Mouse (Mus musculus) skeletal muscle tissue, adult 2 months (tissue): ENCODE measurements around the gene Pid1.

Experiments
- DNase-seq: peaks from one replicate; pipeline ENCODE4 v3.0.0-alpha.2; 2012; ENCODE audit warnings: low read depth, low spot score

The Pid1 gene

DNA sequence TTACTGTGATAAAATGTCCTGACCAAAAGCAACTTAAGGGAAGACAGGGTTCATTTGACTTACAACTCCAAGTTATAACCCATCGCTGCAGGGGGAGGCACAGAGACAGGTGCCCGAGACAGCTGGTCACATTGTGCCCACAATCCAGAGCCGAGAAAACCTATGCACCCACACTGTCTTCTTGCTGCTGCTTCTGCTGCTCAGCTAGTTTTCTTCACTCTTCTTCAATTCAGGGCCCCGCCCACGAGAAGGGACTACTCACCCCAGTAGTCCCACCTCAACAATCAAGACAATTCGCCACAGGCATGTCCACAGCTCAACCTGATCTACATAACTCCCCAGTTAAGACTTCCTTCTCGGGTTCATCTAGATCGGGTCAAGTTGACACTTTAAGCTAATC is at the start of gene Pid1:
Gene Pid1 (minus strand): TSS at position 214 of the 400 bp plus-strand sequence.
- no peak for DNase-seq

DNA sequence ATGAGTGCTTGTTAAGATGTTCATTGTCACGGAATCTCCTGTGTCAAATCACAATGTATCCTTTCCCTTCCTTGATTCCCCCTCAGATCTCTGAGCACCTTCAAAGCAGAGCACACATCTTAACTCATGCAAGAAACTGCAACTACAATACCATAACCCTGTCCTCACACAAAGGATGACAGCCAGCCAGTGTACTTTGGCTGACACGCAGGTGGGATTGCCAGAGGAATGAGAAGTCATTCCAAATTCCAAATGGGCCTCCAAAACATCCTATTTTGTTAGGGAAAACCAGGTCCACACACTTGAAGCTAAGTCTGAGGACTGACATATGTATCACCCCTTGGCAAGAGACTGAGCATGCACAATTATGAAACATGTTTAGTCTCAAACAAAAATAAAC is 45.5 kb upstream of the Pid1 start:
- peak; percentile 44 for DNase-seq

DNA sequence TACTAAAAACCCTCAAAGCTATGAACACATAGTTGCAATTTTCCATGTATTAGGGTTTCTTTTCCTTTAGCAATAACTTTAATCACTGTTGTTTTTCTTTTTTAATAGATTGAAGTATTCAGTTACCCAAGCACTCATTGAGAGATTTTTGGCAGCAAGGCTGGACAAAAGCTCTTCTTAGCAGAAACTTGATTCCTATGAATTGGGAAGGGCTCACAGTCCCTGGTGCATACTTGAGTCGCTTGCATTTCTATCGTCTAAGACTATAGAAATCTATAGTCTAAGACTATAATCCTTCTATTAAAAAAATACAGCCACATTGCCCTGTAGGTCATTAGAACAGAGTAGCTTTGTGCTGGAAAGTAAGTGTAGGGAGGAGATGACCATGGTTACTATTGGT is 44.9 kb upstream of the Pid1 start:
- DNase-seq, result no peak

DNA sequence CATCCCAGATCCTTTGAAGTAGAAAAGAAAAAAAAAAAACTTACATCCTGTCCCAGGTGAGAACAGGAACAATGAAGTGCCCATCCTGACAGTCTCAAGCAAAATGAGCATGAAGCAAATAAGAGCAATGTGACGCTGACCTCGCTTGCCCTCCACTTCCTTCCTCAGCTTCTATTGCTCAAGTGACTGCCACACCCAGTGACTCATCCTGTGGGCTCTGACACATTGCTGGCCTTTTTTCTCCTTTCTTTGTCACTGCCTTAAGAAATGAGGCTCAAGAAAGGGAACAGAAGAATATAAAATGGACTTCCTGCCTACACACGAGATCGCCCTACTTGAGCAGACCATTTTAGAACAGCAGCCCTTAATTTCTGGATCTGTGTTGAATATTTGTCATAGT is 42.9 kb upstream of the Pid1 start:
- DNase-seq, result peak; percentile 82

DNA sequence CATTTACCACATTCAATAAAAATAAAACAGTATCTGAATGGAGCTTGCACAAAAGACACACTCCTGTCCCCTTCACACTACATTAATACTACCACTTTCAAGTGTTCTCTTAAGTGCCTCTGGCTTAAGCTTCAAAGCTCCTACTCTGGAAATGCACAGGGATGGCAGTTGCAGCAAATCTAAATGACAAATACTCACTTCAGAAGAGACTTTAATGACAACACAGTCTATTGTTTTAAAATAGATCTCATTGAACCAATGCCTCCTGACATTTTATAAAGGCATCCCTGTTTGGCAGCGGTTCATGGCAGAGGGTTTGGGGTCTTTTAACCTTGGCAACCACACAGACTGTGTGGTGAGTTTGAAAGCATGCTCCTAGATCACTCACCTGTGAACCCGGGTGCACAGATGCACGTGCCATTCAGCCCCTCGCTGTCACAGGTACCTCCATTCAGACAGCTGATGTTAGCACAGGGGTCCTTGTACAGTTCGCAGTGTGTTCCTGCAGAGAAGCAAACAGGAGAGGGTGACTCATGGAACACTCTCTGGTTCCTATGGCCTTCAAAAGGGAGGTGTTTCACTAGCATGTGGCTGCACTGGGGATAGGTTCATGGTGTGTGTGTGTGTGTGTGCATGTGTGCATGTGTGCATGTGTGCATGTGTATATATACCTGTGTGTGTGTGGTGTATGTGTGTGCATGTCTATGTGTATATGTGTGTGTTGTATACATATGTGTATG is 41.7 kb upstream of the Pid1 start:
- DNase-seq, result no peak

DNA sequence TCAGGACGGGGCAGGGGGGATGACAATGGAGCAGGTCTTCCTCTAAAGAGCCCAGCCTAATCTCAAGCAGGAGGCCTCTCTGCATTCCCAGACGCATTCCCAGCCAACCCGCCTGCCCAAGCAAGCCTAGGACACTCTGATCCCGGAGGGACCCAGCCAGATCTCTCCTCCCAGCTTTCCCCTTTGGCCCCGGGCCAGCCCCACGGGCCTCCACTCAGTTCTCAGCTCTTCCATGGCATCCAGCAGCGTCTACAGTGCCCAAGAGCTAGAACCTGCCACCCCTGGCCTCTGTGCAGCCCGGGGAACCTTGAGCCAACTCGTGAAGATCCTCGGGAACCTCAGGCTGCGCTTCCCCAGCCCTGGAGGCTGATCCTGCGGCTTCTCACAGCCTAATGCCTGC is 40.9 kb upstream of the Pid1 start:
- DNase-seq, result no peak

DNA sequence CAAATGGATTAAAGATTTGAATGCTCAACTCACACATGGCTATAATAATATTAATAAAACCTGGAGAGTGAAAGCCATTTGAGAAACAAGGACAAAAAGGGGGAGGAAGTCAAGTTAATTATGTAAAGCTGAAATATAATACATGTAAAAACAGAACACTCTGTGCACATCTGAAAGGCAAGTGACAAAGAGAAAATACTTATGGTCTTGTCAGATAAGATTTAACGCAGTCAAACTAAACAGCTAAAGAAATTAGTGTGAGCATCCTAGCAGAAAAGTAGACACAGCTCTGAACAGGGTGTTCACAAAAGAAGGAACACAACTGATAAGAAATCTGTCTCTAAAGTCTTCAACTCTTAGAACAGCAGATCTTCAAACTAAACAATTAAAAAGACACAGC is 38.2 kb upstream of the Pid1 start:
- DNase-seq, result no peak

DNA sequence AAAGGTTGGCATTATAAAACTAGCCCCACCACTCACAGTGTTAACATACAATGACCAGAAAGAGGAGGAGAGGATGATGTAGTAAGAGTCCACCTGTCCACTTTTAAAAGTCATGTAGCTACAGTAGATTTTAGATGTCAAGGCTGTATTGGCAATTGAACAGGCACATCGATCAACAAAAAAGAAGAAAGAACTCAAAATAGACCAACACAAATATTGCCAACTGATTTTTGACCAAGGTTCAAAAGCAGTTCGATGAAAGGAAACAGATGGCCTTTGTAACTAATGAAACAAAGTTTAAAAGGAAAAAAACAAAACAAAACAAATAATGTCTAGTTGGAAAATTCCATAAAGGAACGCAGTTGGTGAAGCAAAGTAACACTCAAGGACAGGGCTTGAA is 35.7 kb upstream of the Pid1 start:
- DNase-seq, result no peak

DNA sequence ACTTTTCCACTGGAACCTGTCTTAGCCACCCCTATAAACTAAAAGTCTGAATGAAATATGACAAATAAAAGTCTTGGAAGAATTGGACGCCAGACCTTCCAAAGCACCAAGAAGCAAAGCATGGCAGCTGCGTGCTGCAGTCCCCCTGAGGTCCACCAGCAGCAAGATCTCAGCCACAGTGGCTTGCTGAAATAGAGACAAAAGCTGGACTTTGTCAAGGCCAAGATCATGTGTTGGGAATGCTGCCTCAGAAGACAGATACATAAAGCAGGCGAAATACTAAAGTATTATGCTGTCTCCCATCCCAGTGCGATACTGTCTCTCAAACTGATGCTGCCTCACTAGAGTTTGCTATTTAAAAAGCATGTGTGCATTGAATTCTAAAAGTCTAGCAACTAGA is 35.1 kb upstream of the Pid1 start:
- no peak for DNase-seq

DNA sequence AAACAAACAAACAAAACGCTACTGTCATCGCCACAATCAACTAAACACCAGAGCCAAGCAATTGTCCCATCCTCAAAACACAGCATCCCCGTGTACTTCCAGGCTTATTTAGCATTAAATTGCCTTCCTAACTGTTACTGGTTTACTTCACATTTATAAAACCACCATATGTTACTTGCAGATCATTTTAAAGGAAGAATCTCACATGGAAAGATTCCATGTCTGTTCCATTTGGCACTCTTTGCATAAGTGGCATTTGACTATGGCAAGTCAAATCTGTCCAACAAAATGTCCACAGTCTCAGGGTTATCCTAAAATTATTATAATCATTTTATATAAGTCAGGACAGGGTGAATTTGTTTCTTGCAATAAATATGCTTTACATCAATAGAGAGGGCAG is 32.8 kb upstream of the Pid1 start:
- no peak for DNase-seq

DNA sequence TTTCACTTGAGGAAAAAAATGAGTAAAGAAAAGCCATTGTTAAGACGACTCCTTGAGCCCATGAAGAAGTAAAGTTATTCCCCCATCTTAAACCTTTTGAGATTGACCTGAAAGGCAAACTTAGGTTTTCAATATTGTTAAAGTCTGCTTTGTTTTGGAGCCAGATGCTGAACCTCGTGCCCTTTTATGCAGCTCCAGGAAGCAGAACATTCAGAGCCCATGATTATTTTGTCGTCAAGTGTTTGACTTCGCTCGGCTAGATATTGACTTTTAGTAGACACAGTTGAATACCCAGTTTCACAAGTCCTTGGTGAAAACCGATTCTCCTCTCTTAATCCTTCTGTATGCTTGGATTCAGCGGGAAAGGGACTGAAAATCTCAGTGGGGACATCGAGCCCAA is 31.9 kb upstream of the Pid1 start:
- no peak for DNase-seq

DNA sequence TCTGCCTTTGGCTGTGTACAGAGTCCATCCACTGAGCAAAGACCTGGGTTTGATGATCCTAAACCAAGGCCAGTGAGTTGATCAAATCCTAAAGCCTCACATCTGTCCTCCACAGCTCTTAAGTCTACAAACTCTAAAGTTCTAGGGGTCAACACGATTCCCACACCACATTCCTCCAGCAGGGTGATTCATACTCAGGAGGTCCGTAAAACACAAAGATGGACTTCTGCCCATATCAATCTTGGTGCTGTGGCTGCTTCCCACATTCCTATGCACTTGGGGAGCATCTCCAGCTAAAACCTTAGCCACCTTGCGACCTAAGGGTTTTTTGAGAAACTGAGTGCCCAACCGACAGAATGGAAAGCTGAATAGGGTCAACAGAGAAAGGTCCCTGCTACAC is 27.0 kb upstream of the Pid1 start:
- DNase-seq, result no peak

DNA sequence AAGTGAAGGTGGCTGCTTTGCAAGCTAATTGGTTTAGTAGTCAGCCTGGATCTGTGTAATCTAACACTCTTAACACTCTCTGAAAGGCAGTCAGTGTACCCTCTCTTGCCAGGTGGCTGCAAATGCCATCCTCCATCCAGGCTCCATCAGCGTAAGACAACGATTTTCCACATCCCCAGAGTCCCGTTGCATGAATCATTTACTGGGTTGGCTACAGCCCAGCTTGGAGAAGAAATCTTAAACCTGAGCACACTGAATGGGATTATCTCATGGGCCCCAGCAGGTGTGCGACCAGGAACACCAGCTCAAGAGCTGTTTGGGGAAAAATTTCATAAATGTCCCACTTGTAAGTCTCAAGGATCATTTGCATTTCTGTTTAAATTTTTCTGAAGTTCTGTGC is 23.6 kb upstream of the Pid1 start:
- DNase-seq, result no peak

DNA sequence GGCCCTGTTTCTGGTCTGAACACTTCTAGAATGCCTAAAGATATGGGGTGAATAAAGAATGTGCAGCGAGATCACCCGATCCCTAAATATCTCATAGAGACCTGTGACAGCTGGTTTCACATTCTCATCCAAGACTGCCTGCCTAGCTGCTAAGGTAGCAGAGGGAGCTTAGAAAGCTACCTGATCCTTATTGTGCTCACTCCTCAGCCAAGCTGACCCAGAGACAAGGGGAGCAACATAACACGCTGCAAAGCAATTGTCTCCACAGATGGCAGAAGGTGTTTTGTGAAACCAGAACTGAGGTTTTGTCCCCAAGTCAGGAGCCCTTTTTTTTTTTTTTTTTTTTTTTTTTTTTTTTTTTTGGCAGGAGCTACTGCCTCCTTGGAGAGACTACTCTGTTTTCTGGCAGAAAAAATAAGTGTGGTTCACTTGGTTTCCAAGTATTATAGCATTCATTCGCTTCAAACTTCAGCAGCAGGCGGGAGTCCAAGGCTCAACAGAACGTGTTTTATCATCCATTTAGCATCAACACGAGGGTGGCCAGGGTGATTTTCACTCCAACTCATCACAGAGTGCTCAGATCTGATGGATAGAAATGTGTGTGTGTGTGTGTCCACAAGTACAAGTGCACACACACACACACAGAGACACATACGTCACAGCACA is 22.6 kb upstream of the Pid1 start:
- DNase-seq, result peak; percentile 36

DNA sequence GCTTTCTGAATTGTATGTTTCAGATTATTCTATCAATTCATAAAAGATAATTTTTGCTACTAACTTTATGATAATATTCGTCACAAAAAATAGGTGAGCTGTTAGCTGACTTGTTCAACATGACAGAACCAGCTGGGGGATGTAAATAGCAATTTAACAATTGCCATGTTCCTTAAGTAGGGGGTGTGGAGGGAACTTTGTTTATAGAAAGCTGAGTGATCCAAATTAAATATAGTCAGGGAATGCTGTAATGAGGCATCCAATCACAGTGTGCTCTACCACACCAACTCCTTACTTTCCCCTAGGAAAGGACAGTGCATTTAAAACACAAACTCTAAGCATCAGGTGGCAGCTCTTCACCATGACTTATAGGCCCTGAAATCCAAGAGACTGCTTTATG is 18.7 kb upstream of the Pid1 start:
- no peak for DNase-seq

DNA sequence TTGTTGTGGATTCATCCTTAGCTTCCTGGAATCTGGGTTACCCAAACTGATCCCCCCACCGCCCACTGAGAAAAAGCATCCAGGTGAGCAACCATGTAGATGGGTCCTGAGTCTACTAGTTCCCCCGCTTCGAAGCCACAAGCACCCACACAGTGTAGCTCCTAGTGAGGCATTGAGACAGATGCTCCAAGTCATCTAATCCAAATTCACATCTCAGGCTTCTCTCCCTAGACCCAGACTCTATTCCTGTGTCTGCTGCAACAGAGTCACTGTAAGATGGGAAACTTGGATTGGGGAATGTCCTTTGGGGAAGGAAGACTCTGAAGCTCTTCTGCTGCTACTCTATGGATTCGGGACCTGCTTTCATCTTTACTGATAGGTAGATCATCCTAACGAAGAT is 18.1 kb upstream of the Pid1 start:
- DNase-seq, result no peak

DNA sequence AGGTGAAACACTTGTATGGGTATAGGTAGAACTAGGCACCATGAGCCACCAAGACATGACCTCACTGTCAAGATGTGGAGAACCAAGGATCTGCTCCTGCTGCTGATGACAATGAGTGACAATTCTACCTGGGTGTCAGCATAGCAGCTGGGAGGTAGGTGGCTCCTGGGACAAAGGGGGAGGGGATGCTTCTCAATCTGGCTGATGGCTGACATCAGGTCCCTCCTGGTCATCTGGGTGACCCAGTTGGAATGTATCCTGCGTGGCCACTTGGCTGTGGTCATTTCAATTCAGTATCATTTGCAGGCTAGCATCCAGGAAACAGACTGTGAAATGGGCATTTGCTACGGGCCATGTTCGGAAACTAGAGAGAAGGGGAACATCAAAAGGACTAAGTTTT is 16.9 kb upstream of the Pid1 start:
- DNase-seq, result no peak

DNA sequence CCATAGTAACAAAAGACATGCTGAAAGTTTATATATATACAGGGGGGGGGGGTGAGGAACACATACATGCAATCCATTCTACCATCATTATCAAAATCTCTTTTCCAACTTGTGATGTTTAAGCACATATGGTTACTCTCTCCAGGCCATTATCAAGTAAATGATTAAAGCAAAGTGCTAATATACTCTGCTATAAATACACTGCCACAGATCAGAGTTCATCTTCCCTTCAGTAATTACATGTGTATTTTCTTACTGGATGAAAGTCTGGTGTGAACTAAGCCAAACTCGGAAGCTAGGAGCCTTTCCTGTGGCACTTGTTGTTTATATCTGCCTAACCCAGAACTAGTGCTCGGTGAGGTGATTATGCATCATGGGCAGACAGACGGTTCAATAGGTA is 3.8 kb upstream of the Pid1 start:
- no peak for DNase-seq

DNA sequence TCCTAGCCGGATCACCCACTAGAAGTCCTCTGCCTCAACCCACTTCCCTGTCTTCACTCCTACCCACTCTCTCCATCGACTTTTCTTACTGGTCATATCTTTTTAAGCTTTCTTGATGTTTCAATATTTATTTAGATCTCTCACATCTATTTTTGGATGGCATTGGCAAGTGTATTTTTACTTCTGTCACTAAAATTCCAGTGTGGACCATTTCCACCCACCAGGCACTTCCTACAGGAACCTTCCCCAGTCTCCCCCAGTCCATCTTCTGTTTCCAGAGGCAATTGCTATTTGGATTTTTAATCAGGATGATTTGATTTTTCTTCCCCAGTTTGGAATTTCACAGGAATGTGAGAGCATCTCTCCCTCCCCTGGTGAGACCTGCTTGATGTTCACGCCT is 2.6 kb upstream of the Pid1 start:
- DNase-seq, result no peak

DNA sequence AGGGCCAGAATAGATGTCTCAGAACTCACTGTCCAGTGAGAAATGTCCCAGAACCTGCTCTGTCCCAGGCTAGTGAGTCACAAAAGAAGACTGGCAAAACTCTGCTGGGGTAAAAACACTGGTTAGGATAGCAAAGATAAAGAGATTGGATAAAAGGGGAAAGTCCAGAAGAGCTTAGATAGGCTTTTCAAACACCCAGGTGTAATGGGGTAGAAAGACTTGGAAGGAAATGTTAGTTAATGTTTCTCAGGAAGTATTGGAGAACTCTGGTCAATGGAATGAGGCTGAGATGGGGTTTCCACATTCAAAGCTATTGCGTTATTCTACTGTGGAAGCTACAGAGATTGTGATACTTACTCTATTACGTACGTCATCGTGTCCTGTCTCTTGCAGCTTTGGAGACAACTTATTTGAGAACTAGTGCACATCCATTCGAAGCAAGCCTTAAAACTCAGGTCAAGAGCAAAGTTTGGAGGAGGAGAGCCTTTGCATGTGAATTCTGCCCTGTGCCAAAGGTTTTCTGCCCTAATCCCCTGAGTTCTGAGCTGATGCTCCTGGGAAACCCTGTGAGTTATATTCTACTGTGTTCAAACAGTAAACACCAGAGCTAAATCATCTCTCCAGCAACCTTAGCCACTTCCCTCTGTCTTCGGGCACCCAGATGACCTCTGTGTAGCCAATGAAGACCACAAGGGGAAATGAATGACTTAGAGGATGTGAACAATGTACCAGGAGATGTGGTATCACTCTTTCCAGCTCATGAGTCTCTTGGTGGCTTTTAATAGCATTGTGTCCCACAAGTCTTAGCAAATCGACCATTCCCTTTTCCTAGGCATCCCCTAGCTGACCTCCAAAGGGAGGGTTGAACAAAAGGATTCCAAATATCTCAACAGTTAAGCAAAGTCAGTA is 1.0 kb downstream of the Pid1 start:
- no peak for DNase-seq

DNA sequence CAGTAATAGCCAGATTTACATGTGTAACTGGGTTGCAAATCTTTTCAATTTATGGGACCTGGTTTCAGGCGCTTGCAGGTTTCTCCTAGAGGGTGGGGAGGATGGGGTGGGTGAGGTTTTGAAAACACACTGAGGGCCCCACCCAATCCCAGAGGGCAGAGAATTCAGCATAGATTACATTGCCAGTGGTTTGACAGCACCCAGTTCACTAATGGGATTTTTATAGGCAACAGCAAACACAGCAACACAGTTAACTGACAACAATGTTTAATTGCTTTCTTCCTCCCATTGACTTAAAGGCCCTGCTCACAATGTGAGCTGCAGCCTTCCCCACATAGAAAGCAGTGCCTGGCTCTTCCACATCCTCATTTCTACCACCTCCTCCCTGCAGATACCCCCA is 1.8 kb downstream of the Pid1 start:
- no peak for DNase-seq

DNA sequence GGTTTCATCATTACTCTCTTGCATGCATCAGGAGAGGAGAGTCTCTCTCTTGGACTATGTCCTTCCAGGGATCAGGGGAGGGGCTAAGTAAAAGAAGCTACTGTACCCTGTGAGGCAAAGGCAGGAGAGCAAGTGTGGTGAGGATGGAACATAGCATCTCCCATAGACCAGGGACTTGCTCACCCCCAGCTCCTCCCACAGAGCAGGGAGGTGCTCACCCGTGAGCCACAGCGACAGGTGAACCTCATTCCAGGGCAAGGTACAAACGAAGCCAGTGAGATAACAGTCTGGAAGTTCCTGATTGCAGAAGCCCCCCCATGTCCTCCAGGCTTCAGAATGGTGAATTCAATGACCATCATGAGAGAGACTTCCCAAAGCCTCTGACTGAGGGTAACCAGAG is 2.6 kb downstream of the Pid1 start:
- no peak for DNase-seq
